Mouse (Mus musculus): ENCODE measurements around the gene Alkbh5. TPM values are rescaled to one million over a fixed set of nuclear protein-coding genes. Genes with fewer than 3 reads are reported as not detected.
"Not testable (repeated sequence)": the region's sequence is repeated elsewhere in the genome, so short reads cannot be mapped to it uniquely, and the experiment has no call there.

Gene Alkbh5
- polyA plus RNA-seq, 1 experiment from 2014 or later: 37.7 TPM

GRCm38 (mm10) chr11:60526461-60526860, 9.7 kb upstream of the Alkbh5 start:
- no peak for ATAC-seq (ENCODE audit: insufficient number of reproducible peaks, low FRiP score, low TSS enrichment, low read depth)
- Histone ChIP-seq H3K9me3 (no peaks in the 10 kb centered on the region), H3K9ac (no peak overlapping the region), H3K27me3 (no peaks in the 10 kb centered on the region), H3K36me3 (no peaks in the 10 kb centered on the region), H3K4me1 (no peaks in the 10 kb centered on the region), H3K4me2 (no peak overlapping the region), H3K27ac (no peak overlapping the region), H3K4me3 (no peak overlapping the region)
- 72% methylated on average over 4 of the region's 4 CpGs for WGBS

DNA sequence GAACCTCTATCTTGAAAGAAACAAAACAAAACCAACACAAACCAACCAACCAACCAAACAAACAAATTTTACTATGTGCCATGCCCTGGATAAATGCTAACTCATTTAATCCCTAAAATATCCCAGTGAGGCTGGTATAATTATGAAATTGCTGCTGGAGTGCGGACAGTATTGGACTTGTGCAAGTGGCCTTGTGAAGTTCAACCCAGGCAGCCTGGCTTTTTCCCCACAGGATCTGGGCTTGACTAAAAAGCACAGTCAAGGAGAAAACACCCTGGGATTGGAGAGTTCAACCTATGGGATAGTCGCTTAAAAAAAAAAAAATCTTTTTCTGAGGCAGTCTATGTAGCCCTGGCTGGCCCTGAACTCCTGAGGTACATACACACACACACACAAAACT, 505 bp upstream of the Alkbh5 start:
- Histone ChIP-seq H3K27me3 (no peaks in the 10 kb centered on the region), H3K4me3 (no peak overlapping the region), H3K27ac (peak overlapping the region; percentile 100), H3K9ac (no peak overlapping the region), H3K36me3 (0 out of 2 replicates have a peak, but pooled peaks cover 4% of the 10 kb centered on the region), H3K4me2 (peak overlapping the region; percentile 89; the same call in 1 of the 2 replicates), H3K4me1 (peaks cover 22% of the 10 kb centered on the region), H3K9me3 (no peaks in the 10 kb centered on the region)
- WGBS: 89% methylated on average over 2 of the region's 2 CpGs
- no peak for ATAC-seq (ENCODE audit: insufficient number of reproducible peaks, low FRiP score, low TSS enrichment, low read depth)

DNA sequence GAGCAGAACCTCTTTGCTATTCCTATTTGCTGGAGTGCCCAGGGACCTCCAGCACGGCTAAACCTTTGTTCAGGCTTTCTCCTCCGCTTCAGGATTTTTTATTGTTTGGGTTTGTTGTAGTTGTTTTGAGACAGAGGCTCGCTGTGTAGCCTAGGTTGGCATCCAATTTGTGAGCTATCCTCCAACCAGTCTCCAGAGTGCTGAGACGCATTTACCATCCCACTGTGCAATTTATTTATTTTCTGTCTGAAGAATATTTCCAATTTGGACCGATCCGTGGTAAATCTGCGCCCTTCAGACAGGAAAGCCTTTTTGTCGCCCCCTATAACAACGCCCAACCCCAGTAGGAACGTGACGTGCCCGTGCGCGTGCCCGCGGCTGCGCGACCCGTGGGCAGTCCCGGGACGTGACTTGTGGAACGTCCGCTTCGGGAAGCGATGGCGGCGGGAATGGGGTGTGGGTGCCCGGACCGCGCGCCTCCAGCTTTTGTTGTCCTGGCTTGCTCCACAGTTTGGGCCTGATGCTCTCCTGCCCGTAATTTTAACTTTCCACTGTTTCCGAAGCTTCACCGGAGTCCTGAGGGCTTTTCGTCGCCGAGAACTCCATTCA, 782 bp downstream of the Alkbh5 start:
- Histone ChIP-seq H3K4me2 (peak overlapping the region; percentile 89), H3K36me3 (peaks cover 6% of the 10 kb centered on the region; the same call in 1 of the 2 replicates), H3K27ac (peak overlapping the region; percentile 100), H3K4me3 (peak overlapping the region; percentile 76), H3K27me3 (no peaks in the 10 kb centered on the region), H3K9ac (peak overlapping the region; percentile 70), H3K9me3 (no peaks in the 10 kb centered on the region), H3K4me1 (peaks cover 29% of the 10 kb centered on the region)
- under 1% methylated on average over 37 of the region's 37 CpGs for WGBS
- peak; percentile 86 for ATAC-seq (ENCODE audit: insufficient number of reproducible peaks, low FRiP score, low TSS enrichment, low read depth)

- ATAC-seq (ENCODE audit: insufficient number of reproducible peaks, low FRiP score, low TSS enrichment, low read depth): peak; percentile 90
- under 1% methylated on average over 91 of the region's 91 CpGs for WGBS
- Histone ChIP-seq H3K4me3 (peak overlapping the region; percentile 76), H3K4me1 (peaks cover 33% of the 10 kb centered on the region), H3K27me3 (no peaks in the 10 kb centered on the region), H3K27ac (peak overlapping the region; percentile 100), H3K9ac (peak overlapping the region; percentile 70), H3K4me2 (peak overlapping the region; percentile 89), H3K9me3 (no peaks in the 10 kb centered on the region), H3K36me3 (peaks cover 11% of the 10 kb centered on the region; the same call in 1 of the 2 replicates)
Observed at GRCm38 (mm10) chr11:60537468-60538347, 1.5 kb downstream of the Alkbh5 start.

- H3K4me1 ChIP-seq: peaks cover 37% of the 10 kb centered on the region
- H3K9ac ChIP-seq: peak overlapping the region; percentile 67
- H3K4me2 ChIP-seq: peak overlapping the region; percentile 89
- H3K27me3 ChIP-seq: no peaks in the 10 kb centered on the region
- no peaks in the 10 kb centered on the region for H3K9me3 ChIP-seq
- H3K27ac ChIP-seq: peak overlapping the region; percentile 100
- H3K36me3 ChIP-seq: peaks cover 11% of the 10 kb centered on the region; the same call in 1 of the 2 replicates
- peak overlapping the region; percentile 76 for H3K4me3 ChIP-seq
- no peak for ATAC-seq (ENCODE audit: insufficient number of reproducible peaks, low FRiP score, low TSS enrichment, low read depth)
- WGBS: under 1% methylated on average over 93 of the region's 93 CpGs
Observed at GRCm38 (mm10) chr11:60538371-60539281, 2.4 kb downstream of the Alkbh5 start.

GRCm38 (mm10) chr11:60539540-60539939, 3.4 kb downstream of the Alkbh5 start:
- Histone ChIP-seq H3K4me3 (peak overlapping the region; percentile 76), H3K27ac (no peak overlapping the region), H3K36me3 (peaks cover 11% of the 10 kb centered on the region; the same call in 1 of the 2 replicates), H3K9ac (peak overlapping the region; percentile 67; the same call in 1 of the 2 replicates), H3K4me2 (peak overlapping the region; percentile 89), H3K27me3 (no peaks in the 10 kb centered on the region), H3K4me1 (peaks cover 41% of the 10 kb centered on the region), H3K9me3 (no peaks in the 10 kb centered on the region)
- 9% methylated on average over 2 of the region's 2 CpGs for WGBS
- ATAC-seq (ENCODE audit: insufficient number of reproducible peaks, low FRiP score, low TSS enrichment, low read depth): no peak

- H3K4me2 ChIP-seq: peak overlapping the region; percentile 89
- no peak for ATAC-seq (ENCODE audit: insufficient number of reproducible peaks, low FRiP score, low TSS enrichment, low read depth)
- WGBS: 2% methylated on average over 4 of the region's 4 CpGs
- no peaks in the 10 kb centered on the region for H3K27me3 ChIP-seq
- peak overlapping the region; percentile 38 for H3K27ac ChIP-seq
- H3K9ac ChIP-seq: 0 out of 2 replicates have a peak overlapping the region, but pooled peaks have one; percentile 28
- peak overlapping the region; percentile 37 for H3K4me3 ChIP-seq
- no peaks in the 10 kb centered on the region for H3K9me3 ChIP-seq
- H3K36me3 ChIP-seq: peaks cover 11% of the 10 kb centered on the region; the same call in 1 of the 2 replicates
- H3K4me1 ChIP-seq: peaks cover 44% of the 10 kb centered on the region
Observed at GRCm38 (mm10) chr11:60540002-60540610, 3.9 kb downstream of the Alkbh5 start.

DNA sequence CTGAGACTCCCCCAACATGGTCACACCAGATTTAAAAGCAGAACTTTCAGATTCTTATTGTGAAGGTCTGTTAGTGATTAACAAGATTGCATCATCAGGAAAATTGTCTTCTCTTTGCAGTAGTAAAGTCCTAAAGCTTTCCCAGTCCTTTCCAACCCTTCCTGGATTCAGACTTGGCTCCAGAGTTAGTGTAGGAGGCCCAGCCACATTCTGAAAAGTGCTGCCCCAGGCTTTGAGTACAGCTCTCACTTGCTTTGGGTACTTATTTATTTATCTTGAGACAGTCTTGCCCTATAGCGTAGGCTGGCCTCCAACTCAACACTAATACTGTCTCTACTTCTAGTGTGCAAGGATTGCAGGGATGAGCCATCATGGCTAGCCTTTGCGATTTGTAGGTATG, 4.6 kb downstream of the Alkbh5 start:
- Histone ChIP-seq H3K9me3 (no peaks in the 10 kb centered on the region), H3K27me3 (no peaks in the 10 kb centered on the region), H3K4me3 (peak overlapping the region; percentile 37), H3K9ac (peak overlapping the region; percentile 28; the same call in 1 of the 2 replicates), H3K36me3 (peaks cover 15% of the 10 kb centered on the region; the same call in 1 of the 2 replicates), H3K4me2 (peak overlapping the region; percentile 89), H3K27ac (peak overlapping the region; percentile 38), H3K4me1 (peaks cover 42% of the 10 kb centered on the region)
- ATAC-seq (ENCODE audit: insufficient number of reproducible peaks, low FRiP score, low TSS enrichment, low read depth): no peak
- 69% methylated on average over 2 of the region's 2 CpGs for WGBS

DNA sequence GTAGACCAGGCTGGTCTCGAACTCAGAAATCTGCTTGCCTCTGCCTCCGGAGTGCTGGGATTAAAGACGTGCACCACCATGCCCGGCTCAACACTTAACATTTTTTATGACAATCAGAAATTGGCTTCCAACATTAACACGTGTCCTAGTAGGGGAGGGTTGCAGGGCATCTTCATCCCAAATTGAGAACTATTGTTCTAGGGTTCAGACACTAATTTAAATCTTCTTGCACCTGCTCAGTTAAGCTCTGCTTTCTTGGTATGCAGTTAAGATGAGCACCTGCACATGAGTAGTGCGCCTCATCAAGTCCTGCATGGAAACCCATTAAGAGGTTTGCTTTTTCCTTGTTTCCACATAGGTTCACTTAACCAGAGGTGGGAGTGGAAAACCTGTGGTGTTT, 5.7 kb downstream of the Alkbh5 start:
- peaks cover 15% of the 10 kb centered on the region; the same call in 1 of the 2 replicates for H3K36me3 ChIP-seq
- no peaks in the 10 kb centered on the region for H3K9me3 ChIP-seq
- ATAC-seq (ENCODE audit: insufficient number of reproducible peaks, low FRiP score, low TSS enrichment, low read depth): no peak
- H3K9ac ChIP-seq: no peak overlapping the region
- H3K4me3 ChIP-seq: no peak overlapping the region
- WGBS: 81% methylated on average over 6 of the region's 6 CpGs
- H3K27ac ChIP-seq: no peak overlapping the region
- no peaks in the 10 kb centered on the region for H3K27me3 ChIP-seq
- H3K4me2 ChIP-seq: no peak overlapping the region
- H3K4me1 ChIP-seq: peaks cover 32% of the 10 kb centered on the region

GRCm38 (mm10) chr11:60543211-60543610, 7.0 kb downstream of the Alkbh5 start:
- Histone ChIP-seq H3K4me1 (peaks cover 32% of the 10 kb centered on the region), H3K36me3 (peaks cover 27% of the 10 kb centered on the region; the same call in 1 of the 2 replicates)
- not testable (repeated sequence) for H3K9me3 ChIP-seq; ATAC-seq (ENCODE audit: insufficient number of reproducible peaks, low FRiP score, low TSS enrichment, low read depth); H3K9ac ChIP-seq; H3K27me3 ChIP-seq; H3K4me3 ChIP-seq; H3K4me2 ChIP-seq; H3K27ac ChIP-seq
- WGBS: 94% methylated on average over 5 of the region's 5 CpGs

DNA sequence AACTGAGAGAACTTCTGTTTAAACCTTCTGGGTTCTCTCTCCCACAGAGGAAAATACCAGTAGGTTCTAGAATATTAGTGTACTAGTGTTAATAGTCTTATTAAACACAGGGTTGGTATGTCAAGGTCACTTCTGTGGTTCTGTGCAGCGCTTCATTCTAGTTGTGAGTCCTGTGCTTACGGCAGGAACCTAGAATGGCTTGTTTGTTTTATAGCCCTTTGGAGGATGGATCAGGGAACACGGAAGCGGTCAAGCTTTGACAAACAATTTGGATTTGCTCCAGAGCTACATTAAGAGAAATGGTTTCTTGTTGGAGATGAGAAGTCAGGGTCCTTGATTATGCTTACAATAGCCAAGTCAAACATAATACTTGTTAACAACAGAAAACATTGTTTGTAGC, 9.3 kb downstream of the Alkbh5 start:
- no peaks in the 10 kb centered on the region for H3K9me3 ChIP-seq
- no peak for ATAC-seq (ENCODE audit: insufficient number of reproducible peaks, low FRiP score, low TSS enrichment, low read depth)
- no peak overlapping the region for H3K4me2 ChIP-seq
- no peak overlapping the region for H3K4me3 ChIP-seq
- peaks cover 25% of the 10 kb centered on the region for H3K4me1 ChIP-seq
- no peak overlapping the region for H3K27ac ChIP-seq
- no peaks in the 10 kb centered on the region for H3K27me3 ChIP-seq
- H3K36me3 ChIP-seq: peaks cover 39% of the 10 kb centered on the region
- no peak overlapping the region for H3K9ac ChIP-seq
- 56% methylated on average over 4 of the region's 4 CpGs for WGBS

All from limb, embryonic 15.5 days (tissue).